Mouse (Mus musculus) thymus, adult 2 months (tissue): ENCODE results near the gene AU018091. TPM values are rescaled to one million over a fixed set of nuclear protein-coding genes. Genes with fewer than 3 reads are reported as not detected.

Experiments
- DNase-seq: peaks from one replicate; pipeline ENCODE4 v3.0.0; 2021
- H3K27ac ChIP-seq: fragments of 200-500 bp; 2 replicates; pipeline ENCODE4 v1.5.1; 2012; ENCODE audit warnings: low read length, control low read depth; ENCODE audit not compliant: control insufficient read depth, insufficient read depth
- H3K27me3 ChIP-seq: fragments of 200-500 bp; 2 replicates; pipeline ENCODE4 v1.6.1; 2012; ENCODE audit warnings: mild to moderate bottlenecking, low read length, moderate library complexity, mixed read lengths; ENCODE audit not compliant: control insufficient read depth, insufficient read depth
- H3K36me3 ChIP-seq: fragments of 200-500 bp; 2 replicates; pipeline ENCODE4 v1.6.1; 2012; ENCODE audit warnings: mild to moderate bottlenecking, low read length, moderate library complexity; ENCODE audit not compliant: control insufficient read depth, insufficient read depth
- H3K4me1 ChIP-seq: fragments of 200-500 bp; replicated peaks from 2 replicates; pipeline ENCODE4 v1.6.1; 2012; ENCODE audit warnings: low read length; ENCODE audit not compliant: control insufficient read depth, insufficient read depth
- H3K4me3 ChIP-seq: fragments of 200-500 bp; 2 replicates; pipeline ENCODE4 v1.5.1; 2012; ENCODE audit warnings: mild to moderate bottlenecking, low read length, control low read depth, moderate library complexity; ENCODE audit not compliant: control insufficient read depth, insufficient read depth
- CTCF ChIP-seq: fragments of 200-500 bp; IDR thresholded peaks from 2 replicates; pipeline ENCODE4 v1.5.1; 2012; ENCODE audit warnings: mild to moderate bottlenecking, control low read depth, low read length, moderate library complexity, borderline replicate concordance; ENCODE audit not compliant: control insufficient read depth, poor library complexity, insufficient read depth; ENCODE audit errors: extremely low read depth
- POLR2A ChIP-seq: fragments of 200-500 bp; IDR thresholded peaks from 2 replicates; pipeline ENCODE4 v1.6.1; 2012; ENCODE audit warnings: mild to moderate bottlenecking, low read length, control low read depth, moderate library complexity; ENCODE audit not compliant: control insufficient read depth, poor library complexity, insufficient read depth; ENCODE audit errors: extremely low read depth
- WGBS: fragments of 180-500 bp; shearing (Covaris S2); methylation state at CpG from one replicate; pipeline ENCODE4 v1.1.7; 2018; 5-methylcytosine and 5-hydroxymethylcytosine counted together
- polyA plus RNA-seq: library from polyadenylated mRNA; depleted of rRNA; stranded (reverse); fragments of >200 nt; gene quantifications from 2 replicates; pipeline ENCODE4 v1.2.3, GENCODE M21; 2012

The AU018091 gene
- polyA plus RNA-seq, 1 experiment, result 0.12 TPM

DNA sequence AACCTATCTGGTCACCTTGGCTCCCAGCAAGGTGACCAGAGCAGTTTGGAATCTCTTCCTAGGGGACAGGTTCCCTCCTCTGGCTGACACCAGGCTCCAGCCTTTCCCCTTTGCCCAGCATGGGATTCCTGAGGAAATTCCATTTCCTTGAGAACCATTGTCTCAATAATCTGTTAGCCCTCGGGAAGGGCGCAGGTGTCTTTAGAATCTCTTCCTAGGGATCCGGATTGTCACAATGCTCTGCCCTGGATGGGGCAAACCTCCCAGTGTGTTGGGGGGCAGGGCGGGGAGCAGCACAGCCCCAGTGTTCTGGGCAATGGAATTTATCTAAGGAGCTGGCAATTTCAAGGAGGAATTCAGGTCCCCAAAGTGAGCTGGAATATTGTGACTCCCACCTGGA lies 37.5 kb upstream of the AU018091 start:
- H3K36me3 ChIP-seq, result no peaks in the 10 kb centered on the region
- no peaks in the 10 kb centered on the region for H3K4me1 ChIP-seq
- no peak overlapping the region for H3K27ac ChIP-seq
- DNase-seq, result no peak
- 72% methylated on average over 4 of the region's 4 CpGs for WGBS
- TF ChIP-seq POLR2A (no peak), CTCF (no peak)
- H3K4me3 ChIP-seq, result no peak overlapping the region
- no peaks in the 10 kb centered on the region for H3K27me3 ChIP-seq

DNA sequence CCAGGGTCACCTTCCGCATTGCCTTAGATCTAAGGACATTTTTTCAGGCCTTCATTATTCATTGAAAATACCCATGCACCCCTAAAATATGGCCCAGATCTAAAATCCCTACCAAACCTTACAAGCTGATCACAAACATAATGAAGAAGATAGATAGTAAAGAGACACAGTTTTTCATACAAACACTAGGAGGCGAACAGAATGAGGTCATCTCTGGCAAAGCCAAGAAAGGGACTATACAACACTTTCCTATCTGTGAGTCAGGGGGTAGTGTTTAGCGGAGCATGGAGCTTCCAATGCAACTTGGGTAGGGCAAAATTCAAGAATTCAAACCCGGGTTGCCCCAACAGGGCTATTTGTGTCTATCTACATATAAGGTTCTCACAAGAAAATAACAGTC lies 35.6 kb upstream of the AU018091 start:
- 87% methylated on average over 4 of the region's 4 CpGs for WGBS
- H3K27me3 ChIP-seq, result no peaks in the 10 kb centered on the region
- no peak for TF ChIP-seq CTCF
- no peak for TF ChIP-seq POLR2A
- H3K36me3 ChIP-seq, result no peaks in the 10 kb centered on the region
- no peak overlapping the region for H3K4me3 ChIP-seq
- no peak for DNase-seq
- no peak overlapping the region for H3K27ac ChIP-seq
- H3K4me1 ChIP-seq, result no peaks in the 10 kb centered on the region

DNA sequence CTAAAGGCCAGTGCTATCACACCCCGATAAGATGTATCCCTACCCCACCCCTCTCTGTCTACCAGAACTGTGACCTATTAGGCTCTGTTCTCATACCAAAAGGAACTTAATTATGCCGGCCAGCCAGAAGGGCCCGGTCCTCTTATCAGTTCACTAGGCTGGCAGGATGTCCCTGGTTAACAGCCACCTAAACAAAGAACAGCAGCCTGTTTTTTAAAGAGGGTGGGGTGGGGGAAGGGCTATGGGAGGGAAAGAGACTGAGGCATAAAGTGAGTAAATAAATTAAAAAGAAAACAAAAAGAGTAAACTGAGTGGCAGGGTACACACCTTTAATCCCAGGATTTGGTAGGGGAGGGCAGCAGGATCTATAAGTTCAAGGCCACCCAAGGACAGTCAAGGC lies 34.9 kb upstream of the AU018091 start:
- no peak for DNase-seq
- Histone ChIP-seq H3K4me1 (no peaks in the 10 kb centered on the region), H3K4me3 (no peak overlapping the region), H3K36me3 (no peaks in the 10 kb centered on the region), H3K27me3 (no peaks in the 10 kb centered on the region), H3K27ac (no peak overlapping the region)
- 37% methylated on average over 3 of the region's 3 CpGs for WGBS
- TF ChIP-seq POLR2A, result no peak
- TF ChIP-seq CTCF, result no peak

DNA sequence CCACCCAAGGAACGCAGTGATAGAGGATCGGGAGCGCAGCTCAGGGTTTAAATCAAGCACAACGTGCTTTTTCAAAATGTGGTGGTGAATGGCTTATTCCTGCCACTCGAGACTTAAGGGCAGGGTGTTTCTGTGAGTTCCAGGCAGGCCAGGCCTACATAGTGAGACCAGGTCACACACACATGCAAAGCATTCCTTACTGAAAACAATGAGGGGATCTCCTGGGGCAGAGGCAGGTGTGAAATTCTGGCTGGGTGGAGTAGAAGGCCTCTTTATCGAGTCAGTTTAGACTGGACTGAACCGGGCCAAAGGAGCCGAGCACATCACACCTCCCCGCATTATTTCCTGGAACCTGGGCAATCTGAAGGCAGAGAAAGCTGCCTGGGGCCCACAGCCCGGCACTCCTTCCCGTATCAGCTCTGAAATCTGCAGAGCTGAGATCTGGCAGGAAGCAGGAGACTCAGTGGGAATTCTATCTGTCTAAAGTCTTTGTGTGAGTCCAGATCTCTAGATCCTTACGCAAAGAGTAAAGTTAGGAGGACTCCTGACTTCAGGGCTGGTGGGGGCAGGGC lies 32.2 kb upstream of the AU018091 start:
- no peaks in the 10 kb centered on the region for H3K4me1 ChIP-seq
- no peak for TF ChIP-seq CTCF
- no peak for TF ChIP-seq POLR2A
- no peak overlapping the region for H3K27ac ChIP-seq
- no peak overlapping the region for H3K4me3 ChIP-seq
- H3K27me3 ChIP-seq, result no peaks in the 10 kb centered on the region
- DNase-seq, result no peak
- H3K36me3 ChIP-seq, result no peaks in the 10 kb centered on the region
- WGBS, result 72% methylated on average over 12 of the region's 12 CpGs

DNA sequence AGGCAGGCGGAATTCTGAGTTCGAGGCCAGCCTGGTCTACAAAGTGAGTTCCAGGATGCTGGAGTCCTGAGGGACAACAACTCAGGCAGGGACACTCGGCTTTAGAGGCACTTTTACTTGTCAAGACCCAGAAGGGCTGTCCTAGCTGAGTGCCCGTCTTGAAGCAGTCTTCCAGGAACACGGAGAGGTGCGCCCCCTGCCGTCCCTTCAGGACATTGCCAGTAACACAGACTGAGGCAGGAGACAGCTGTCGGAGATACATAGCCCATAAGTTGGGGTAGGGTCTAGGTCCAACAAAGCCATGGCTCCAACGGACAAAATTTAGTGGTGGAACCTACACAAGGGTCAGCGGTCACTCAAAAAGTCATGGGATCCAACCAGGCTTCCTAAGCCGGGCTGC lies 29.9 kb upstream of the AU018091 start:
- Histone ChIP-seq H3K4me1 (no peaks in the 10 kb centered on the region), H3K36me3 (no peaks in the 10 kb centered on the region), H3K27ac (no peak overlapping the region), H3K27me3 (no peaks in the 10 kb centered on the region), H3K4me3 (no peak overlapping the region)
- WGBS, result 49% methylated on average over 11 of the region's 11 CpGs
- TF ChIP-seq CTCF (no peak), POLR2A (no peak)
- no peak for DNase-seq

DNA sequence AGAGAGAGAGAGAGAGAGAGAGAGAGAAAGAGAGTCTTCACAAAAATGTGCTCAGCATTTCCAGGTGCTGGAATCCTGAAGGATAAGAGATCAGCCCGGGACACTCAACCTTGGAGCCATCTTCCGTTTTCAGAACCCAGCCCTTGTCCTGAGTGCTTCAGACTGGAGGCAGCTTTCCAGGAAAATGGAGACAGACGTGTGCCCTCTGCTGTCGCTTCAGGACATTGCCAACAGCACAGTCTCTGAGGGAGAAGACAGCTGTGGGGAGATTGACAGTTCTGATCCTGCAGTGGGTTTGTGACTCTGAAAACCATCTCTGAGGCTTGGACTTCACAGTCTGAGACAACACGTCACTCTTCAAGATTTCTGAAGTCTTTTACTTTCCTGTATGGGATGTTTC lies 26.8 kb upstream of the AU018091 start:
- no peak for TF ChIP-seq POLR2A
- no peak for TF ChIP-seq CTCF
- H3K36me3 ChIP-seq, result no peaks in the 10 kb centered on the region
- no peak for DNase-seq
- no peak overlapping the region for H3K27ac ChIP-seq
- no peak overlapping the region for H3K4me3 ChIP-seq
- no peaks in the 10 kb centered on the region for H3K4me1 ChIP-seq
- no peaks in the 10 kb centered on the region for H3K27me3 ChIP-seq
- WGBS, result 60% methylated on average over 5 of the region's 5 CpGs

DNA sequence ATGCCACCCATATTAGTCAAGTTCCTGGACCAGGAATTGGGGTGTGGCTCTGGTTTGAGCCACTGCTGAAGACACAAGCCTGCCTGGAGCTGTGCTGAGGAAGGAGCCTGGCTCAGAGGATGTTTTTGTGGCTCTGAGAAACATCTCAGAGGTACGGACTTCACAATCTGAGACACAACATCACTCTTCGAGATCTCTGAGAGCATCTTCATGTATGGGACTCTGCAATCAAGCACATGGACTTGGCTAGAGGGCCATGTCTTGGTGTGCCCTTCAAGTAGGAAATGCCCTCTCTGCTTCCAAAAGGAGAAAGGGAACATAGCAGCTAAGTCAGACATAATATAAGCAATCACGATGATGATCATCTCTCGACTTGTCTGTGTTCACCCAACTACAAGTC lies 25.5 kb upstream of the AU018091 start:
- DNase-seq, result no peak
- no peak overlapping the region for H3K27ac ChIP-seq
- TF ChIP-seq CTCF (no peak), POLR2A (no peak)
- no peaks in the 10 kb centered on the region for H3K4me1 ChIP-seq
- no peaks in the 10 kb centered on the region for H3K36me3 ChIP-seq
- WGBS, result 92% methylated on average over 4 of the region's 4 CpGs
- H3K4me3 ChIP-seq, result no peak overlapping the region
- H3K27me3 ChIP-seq, result no peaks in the 10 kb centered on the region
